Mouse (Mus musculus): ENCODE measurements around the gene Ces2g.

The Ces2g gene

DNA sequence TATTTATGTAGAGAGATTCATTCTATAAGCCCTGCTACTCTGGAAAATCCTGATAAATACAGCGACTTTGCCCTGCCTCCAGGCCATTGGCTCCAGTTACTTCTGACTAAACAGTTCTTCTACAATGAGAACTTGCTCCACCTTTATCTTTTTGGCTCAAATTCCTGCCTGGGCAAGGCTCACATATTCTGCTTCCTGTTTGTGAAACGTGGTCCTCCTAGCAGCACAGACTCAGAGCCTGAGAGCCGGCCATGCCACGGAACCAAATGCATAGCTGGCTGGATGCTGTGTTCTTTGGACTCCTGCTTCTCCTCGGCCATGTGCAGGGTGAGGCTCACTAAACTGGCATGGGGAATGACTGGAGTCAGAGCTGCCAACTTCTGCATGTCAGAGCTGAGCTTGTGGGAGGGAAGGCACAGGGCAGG is at the start of gene Ces2g:
TSS of gene Ces2g (plus strand) at position 182 of the 425 bp plus-strand sequence.
- in situ Hi-C loops (cut with MboI, MseI): no loop called here

DNA sequence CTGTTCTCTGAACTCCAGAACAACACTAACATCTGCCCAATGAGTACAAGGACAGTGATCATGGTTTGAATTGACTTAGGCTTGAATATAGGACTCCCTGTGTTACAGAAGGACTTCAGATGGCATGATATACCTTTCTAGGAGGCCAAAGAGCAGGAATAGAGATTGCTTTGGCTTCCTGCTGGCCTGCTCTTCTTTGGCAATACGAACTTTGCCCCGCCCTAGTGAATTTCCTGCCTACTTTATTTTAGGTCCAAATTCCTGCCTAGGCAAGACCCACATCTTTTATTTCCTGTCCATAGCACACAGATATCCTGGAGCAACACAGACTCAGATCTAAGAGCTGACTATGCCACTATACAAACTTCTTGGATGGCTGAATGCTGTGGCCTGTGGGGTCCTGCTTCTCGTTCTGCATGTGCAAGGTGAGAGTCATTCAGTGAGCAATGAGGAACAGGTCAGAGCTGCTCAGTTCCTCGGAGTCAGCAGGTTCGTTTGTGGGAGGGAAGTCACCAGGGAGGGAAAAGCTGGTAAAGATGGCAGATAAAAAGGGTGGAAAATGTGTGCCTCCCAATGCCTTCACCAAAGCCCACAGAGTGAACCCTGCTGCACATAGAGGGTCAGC is 35.4 kb upstream of the Ces2g start, which contains the start of gene Ces2e:
TSS of gene Ces2e (plus strand) at position 289 of the 625 bp plus-strand sequence.
- in situ Hi-C loops (cut with MboI, MseI): loop anchor here in 1 of 2 experiments (10.0 kb wide), 1 partner anchor 721 kb away; no protein-coding TSS in a partner anchor

DNA sequence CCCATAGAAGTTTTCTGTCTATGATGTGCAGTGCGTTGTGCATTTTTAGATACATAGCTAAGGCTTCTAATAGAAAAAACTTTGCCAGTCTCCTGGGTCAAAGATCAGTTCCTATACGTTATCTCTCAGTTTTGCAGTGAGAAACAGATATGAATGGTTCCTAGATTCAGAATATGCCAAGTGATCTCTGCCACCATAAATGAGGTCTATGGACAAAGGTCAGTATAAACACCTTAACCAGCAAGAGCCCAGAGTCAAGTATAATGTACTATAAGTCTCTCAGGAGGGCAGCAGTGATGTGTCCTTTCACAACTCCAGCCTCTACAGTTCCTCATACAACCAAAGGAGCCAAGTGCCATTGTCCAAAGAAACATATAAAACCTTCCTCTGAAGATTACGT is 34.2 kb upstream of the Ces2g start:
- in situ Hi-C loops (cut with MboI, MseI): loop anchor here in 1 of 2 experiments (10.0 kb wide), 1 partner anchor 722 kb away; no protein-coding TSS in a partner anchor

DNA sequence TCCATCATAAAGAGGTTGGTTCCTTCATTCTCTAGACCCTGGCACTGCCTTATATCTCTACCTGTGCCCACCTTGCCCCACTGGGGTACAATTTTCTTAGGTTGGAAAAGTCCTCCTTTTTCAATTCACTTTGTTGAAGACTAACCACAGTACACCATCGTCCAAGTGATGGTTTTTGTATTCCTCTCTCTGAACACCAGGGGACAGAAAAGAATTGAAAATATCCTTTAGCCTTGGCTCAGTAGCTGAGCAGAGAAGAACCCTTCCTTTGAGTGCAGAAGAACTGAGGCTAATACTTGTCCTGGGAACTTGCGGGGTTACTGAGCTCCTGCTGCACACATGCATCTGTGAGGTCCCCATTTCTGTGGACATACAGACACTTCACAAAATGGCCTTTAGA is 16.9 kb upstream of the Ces2g start:
- in situ Hi-C loops (cut with MboI, MseI): no loop called here

DNA sequence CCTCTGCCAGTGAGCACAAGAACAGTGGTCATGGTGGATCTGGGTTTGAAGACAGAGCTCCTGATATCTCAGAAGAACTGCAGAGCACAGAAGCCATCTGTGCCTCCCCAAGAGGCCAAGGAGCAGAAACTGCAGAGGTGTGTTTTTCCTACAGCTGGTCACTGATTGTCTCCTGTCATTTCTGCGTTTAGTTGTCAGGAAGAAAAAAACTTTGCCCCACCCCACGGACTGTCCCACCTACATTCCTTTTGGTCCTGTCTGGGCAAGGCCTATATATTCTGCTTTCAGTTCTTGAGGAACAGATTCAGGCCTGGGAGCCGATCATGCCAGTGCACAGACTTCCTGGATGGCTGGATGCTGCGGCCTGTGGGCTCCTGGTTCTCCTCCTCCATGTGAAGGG is 14.5 kb upstream of the Ces2g start, which contains the start of gene Ces2f:
TSS of gene Ces2f (plus strand) at position 301 of the 400 bp plus-strand sequence.
- in situ Hi-C loops (cut with MboI, MseI): no loop called here

DNA sequence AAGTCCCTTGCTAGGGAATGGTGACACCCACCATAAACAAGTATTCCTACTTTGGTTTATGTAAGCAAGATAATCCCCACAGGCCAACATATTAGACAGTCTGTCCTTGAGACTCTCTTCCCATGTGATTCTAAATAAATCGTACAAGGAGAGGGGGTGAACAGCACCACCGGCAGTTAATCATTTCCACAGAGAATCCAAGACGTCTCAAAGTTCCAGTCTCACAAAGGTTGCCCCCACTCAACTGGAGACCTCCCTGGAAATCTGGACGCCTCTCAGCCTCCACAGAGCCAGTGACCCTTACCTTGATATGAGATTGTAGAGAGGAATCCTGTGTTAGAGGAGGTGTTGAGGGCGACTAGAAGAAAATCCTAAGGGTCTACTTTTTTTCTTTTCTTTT is 12.5 kb upstream of the Ces2g start:
- in situ Hi-C loops (cut with MboI, MseI): no loop called here

DNA sequence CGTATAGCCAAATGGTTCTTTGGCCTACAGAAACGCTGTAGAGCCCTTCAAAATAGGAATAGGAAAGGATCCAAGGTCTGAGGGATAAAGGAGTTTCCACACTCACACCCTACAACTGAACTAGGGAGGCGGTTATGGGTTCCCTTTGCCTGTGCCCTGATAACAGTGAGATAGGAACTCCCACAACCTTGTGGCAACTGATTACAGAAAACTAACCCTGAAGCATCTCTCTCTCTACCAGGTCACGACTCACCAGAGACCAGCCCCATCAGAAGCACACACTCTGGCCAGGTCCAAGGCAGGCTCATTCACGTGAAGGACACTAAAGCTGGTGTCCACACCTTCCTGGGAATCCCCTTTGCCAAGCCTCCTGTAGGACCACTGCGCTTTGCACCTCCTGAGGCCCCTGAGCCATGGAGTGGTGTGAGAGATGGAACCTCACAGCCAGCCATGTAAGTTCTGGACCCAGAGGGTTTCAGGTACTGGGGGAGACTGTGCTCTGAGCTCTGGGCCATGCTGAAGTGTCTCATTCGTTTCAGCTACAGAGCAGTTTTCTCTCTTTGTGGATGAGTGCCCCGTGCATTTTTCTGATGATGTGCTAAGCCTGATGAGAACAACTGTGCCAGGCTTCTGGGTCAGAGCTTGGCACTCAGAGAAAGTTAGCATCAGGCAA is 847 bp downstream of the Ces2g start:
- in situ Hi-C loops (cut with MboI, MseI): no loop called here

DNA sequence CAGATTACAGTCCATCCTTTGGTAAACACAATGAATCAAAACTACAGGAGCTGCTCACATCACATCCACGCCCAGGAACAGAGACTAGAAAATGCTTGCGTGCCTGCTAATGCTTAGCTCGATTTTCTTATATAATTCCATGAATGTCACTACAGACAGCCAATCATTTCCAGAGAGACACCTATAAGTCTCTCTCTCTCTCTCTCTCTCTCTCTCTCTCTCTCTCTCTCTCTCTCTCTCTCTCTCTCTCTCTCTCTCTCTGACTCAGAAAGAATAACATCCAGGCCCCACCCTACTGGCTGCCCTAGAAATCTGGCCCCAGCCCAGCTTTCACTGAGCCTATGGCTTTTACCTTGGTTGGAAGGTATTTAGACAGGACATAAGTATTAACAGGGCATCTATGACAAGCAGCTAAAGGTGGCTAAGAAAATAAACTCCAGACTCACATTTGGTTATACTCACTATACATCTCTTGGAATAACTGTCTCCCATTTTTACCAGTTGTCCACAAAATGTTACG is 1.9 kb downstream of the Ces2g start:
- in situ Hi-C loops (cut with MboI, MseI): no loop called here

DNA sequence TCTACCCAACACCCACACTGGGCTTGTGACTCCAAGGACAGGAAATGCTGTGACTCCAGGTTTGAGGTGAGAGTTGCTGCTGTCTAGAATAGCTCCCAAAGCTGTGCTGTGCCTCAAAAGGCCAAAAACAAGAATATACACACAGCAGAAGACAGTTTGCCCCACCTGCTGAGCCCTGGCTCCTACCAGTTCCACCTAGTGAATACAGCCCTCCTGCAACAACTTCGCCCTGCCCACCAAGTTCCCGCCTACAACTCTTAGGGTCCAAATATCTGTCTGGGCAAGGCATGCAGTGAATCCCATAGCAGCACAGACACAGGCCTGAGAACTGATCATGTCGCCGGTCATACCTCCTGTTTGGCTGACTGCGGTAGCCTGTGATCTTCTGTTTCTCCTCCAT is 22.6 kb downstream of the Ces2g start:
- in situ Hi-C loops (cut with MboI, MseI): no loop called here

DNA sequence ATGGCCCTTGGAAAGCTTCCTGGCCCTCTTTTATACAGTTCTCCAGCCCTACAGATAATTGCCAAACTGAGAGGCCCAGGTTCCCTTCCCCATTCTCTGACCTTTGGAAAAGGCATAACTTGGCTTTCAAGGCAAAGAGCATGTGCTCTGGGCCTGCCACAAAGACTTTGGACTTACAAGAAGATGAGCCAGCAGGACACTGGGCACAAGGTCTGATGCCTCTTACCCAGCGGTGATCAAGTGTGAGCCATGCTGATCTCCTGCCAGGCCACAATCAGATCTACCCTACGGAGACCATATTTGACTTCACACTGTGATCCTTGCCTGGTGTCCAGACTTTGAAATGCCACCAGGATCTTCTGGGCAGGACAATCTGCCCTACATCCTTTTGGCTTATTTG is 23.4 kb downstream of the Ces2g start:
- in situ Hi-C loops (cut with MboI, MseI): no loop called here

DNA sequence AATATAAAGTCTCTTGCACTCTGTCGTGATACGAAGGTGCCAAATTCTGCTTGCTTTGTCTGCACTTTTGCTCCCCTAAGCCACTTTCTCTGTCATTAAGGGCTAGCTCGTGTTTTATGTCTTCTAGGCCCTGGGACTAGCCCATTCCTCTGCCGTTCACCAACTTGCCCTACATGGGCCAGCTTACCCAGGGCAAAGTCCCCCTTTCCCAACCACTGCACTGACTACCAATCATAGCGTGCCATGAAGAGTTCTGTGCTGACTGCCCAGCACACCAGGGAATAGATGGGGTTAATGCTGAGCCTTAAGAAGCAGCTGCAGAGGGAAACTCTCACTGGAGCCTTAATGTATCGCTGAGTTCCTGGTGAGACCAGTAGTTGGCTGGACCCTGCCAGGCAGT is 36.7 kb downstream of the Ces2g start:
- in situ Hi-C loops (cut with MboI, MseI): no loop called here

DNA sequence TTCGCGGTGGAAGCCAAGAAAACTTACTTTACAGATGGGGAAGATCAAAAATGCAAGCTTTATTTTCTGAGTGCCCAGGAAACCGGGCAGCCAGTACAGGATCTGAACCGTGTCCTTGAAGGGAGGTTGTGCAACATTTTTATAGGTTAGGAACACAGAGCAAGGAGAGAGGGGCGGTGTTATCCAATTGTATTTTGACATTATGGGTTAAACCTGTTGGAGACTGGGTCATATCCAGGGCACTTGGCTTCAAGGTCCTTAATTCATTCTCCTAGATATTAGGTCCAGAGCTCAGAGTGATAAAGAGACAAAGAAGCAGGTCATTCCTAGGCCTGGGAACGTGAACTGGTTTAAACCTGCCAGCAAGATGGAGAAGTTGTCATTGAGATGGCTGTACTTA is 37.7 kb downstream of the Ces2g start:
- in situ Hi-C loops (cut with MboI, MseI): no loop called here

DNA sequence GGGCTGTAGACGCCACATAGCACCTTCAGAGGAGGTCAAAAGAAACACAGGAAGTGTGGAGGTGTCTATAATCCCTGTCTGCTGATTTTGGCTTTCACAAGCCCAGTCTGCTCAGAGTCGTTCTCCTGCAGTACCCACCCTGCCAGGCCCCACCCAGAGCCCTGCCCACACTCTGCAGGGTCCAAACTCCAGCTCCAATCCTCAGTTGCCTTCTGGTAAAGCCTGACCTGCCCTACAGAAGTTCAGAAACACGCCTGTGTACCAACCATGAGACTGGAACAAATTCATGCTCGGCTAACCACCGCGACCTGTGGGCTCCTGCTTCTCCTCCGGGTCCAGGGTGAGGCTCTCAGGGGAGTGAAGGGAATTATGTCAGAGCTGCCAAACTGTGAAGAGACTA is 39.1 kb downstream of the Ces2g start, which contains the start of gene Ces2h:
TSS of gene Ces2h (plus strand) at position 268 of the 400 bp plus-strand sequence.
- in situ Hi-C loops (cut with MboI, MseI): no loop called here

DNA sequence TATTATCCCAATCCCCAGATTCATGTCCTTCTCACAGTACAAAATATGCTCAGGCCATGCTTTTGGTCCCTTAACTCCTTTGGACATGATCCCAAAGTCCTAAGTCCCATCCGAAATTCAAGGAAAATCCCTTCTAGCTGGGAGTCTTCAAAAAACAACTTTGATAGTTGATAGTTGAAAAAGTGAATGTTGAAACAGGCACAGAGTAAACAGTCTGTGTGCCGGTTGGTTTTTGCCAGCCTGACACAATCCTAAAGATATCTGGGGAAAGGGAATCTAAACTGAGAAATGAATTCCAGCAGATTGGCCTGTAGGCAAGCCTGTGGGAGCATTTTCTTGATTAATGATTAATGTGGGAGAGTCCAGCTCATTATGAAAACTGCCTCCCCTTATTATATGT is 48.5 kb downstream of the Ces2g start:
- in situ Hi-C loops (cut with MboI, MseI): no loop called here

DNA sequence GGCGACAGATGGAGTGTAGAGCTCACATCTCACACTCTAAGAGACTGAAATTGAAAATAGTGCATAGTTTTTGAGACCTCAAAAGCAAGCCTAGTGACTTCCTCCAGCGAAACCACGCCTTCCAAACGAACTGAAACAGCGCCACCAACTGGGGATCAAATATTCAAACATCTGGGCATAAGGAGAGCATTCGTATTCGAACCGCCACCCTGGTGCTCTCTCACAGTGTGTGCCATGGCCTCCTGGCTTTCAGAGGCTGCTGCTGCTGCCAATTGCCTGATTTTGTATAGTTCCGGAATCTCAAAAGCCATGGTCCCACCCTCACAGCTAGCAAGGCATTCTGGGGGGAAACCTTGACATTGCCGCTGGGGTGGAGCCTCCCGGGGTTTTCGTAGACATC is 49.6 kb downstream of the Ces2g start:
- in situ Hi-C loops (cut with MboI, MseI): no loop called here

DNA sequence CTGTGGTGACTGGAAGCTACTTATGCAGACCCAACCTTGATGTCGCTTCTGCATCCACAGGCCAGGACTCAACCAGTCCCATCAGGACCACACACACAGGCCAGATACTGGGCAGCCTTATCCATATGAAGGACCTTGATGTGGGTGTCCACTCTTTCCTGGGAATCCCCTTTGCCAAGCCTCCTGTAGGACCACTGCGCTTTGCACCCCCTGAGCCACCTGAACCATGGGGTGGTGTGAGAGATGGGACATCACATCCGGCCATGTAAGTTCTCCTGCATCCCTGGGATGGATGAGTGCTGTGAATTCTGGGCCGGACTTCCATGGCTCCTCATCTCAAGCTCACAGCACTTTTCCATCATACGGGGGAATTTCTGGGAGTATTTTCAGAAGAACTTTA is 52.9 kb downstream of the Ces2g start:
- in situ Hi-C loops (cut with MboI, MseI): no loop called here
